Mouse (Mus musculus) neural tube, embryonic 14.5 days (tissue): Measurements from ENCODE around the gene Layn. TPM values are rescaled to one million over a fixed set of nuclear protein-coding genes. Genes with fewer than 3 reads are reported as not detected.
A peak's percentile ranks its signal among the peaks of the same experiment; 100 is the strongest.

Experiments used
- microRNA counts: library from miRNA; unstranded; fragments of <30 nt; microRNA quantifications from one replicate; lab custom pipeline; 2016
- microRNA-seq: library from miRNA; unstranded; fragments of <30 nt; microRNA quantifications from one replicate; pipeline ENCODE4, GENCODE M21; 2016
- polyA plus RNA-seq: library from polyadenylated mRNA; unstranded; fragments of >200 nt; fragmentation: Nextera tagmentation; extraction: Ambion mirVana; gene quantifications from 2 replicates; pipeline ENCODE4 v1.2.1, GENCODE M21; 2014

Gene Layn
- polyA plus RNA-seq, 1 experiment from 2014 or later: 2.2 TPM

MicroRNA genes within 50 kb of the gene (microRNA counts, 519-probe panel; counts per million panel counts)
- not detected for microRNA mmu-miR-34b-3p (lab: Ali Mortazavi, UCI)
- microRNA mmu-miR-34b-5p (lab: Ali Mortazavi, UCI): not detected
- not detected for microRNA mmu-miR-34c (lab: Ali Mortazavi, UCI)

Small RNA genes within 50 kb of the gene (microRNA-seq; reads per million reads assigned to microRNA genes)
- 17.6 reads per million, percentile 22 among the genes with 10 or more reads in this experiment for gene Mir34b
- gene Mir34c: 411 reads per million, percentile 66 among the genes with 10 or more reads in this experiment

Other genes with a start within 250 kb of the Layn start
- gene Ppp2r1b, start 231.8 kb downstream of the Layn start, polyA plus RNA-seq: 44.1 and 53.8 TPM in 2 replicates
- gene Sik2, start 68.0 kb downstream of the Layn start, polyA plus RNA-seq: 16.0 and 16.1 TPM in 2 replicates
- gene Btg4, start 16.2 kb downstream of the Layn start, polyA plus RNA-seq: not detected in 2 replicates
- 0.21 and 0.28 TPM in 2 replicates for gene 4833427G06Rik, start 25.0 kb upstream of the Layn start, polyA plus RNA-seq
- not detected in 2 replicates for gene Gm32742, start 88.4 kb upstream of the Layn start, polyA plus RNA-seq
- 0.21 TPM in 1 of 2 replicates, not detected in the other for gene Pou2af1, start 136.6 kb upstream of the Layn start, polyA plus RNA-seq
- gene Colca2, start 201.5 kb upstream of the Layn start, polyA plus RNA-seq: 0.32 and 0.91 TPM in 2 replicates